Mouse (Mus musculus): ENCODE measurements at regions not wholly inside any gene's neighbourhood (a gene's known extent, or its start where the extent isn't known, plus 50 kb on each side); places are given as distances from the start of the nearest gene placed in this dataset.

GRCm38 (mm10) chr11:20453786-20454185 is 89.3 kb upstream of the Sertad2 start:
- Histone ChIP-seq H3K27ac (ENCODE audit: control insufficient read depth, insufficient read depth, low read depth, low read length, poor library complexity) (no peak overlapping the region), H3K4me1 (ENCODE audit: control insufficient read depth, insufficient read depth, low read length) (no peaks in the 10 kb centered on the region), H3K4me3 (replicated peaks; ENCODE audit: control insufficient read depth, low read depth, low read length) (no peak overlapping the region)
- WGBS = 77% methylated on average over 7 of the region's 7 CpGs
- TF ChIP-seq POLR2A (IDR thresholded peaks at IDR 0.05; ENCODE audit: borderline replicate concordance, control insufficient read depth, low read depth, low read length) = no peak
- no peak for TF ChIP-seq CTCF (IDR thresholded peaks at IDR 0.05; ENCODE audit: control insufficient read depth, insufficient read depth, low read length)

GRCm38 (mm10) chr11:20455085-20455864 is 87.8 kb upstream of the Sertad2 start:
- no peak overlapping the region for H3K27ac ChIP-seq (ENCODE audit: control insufficient read depth, insufficient read depth, low read depth, low read length, poor library complexity)
- H3K4me1 ChIP-seq (ENCODE audit: control insufficient read depth, insufficient read depth, low read length) = no peaks in the 10 kb centered on the region
- peak overlapping the region; percentile 65 for H3K4me3 ChIP-seq (replicated peaks; ENCODE audit: control insufficient read depth, low read depth, low read length)
- peak; percentile 95 for TF ChIP-seq CTCF (IDR thresholded peaks at IDR 0.05; ENCODE audit: control insufficient read depth, insufficient read depth, low read length)
- TF ChIP-seq POLR2A (IDR thresholded peaks at IDR 0.05; ENCODE audit: borderline replicate concordance, control insufficient read depth, low read depth, low read length) = 0 out of 2 replicates have a peak, but pooled peaks have one; percentile 14
- WGBS = under 1% methylated on average over 35 of the region's 35 CpGs

DNA sequence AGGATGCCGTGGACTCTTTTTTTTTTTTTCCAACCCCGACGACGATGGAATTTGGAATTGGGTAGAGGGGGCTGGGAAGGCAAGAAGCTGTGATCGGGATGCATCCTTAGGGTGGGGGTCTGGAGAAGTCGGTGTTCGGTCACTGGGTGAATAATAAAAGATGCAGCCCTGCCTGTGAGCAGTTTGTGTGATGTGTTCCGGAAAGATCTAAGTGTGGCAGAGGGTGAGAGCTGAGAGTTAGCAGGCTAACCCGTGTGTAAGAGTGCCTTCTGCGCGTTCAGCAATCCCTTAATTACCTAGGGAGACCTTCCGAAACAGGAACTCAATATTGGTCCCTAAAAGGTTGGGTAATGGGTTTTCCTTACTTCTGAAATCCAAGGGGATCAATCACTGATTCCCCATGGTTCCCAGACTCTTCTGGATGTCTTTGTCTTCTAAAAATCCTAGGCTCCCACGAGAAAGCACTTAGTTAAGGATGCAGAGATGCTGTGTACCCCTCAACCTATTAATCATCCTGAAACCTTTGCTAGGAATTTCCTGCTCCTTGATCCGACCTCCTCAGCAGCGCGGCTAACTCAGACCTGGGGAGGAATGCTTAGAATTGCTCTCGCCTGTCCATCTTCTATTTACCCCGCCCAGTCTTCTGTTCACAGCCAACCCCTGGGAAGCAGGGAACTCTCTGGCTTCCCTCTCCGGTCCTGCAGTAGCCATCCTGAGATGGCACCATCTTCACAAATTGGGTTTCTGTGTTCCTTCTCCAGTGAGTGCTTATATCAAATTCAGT is 87.0 kb upstream of the Sertad2 start:
- Histone ChIP-seq H3K27ac (ENCODE audit: control insufficient read depth, insufficient read depth, low read depth, low read length, poor library complexity) (no peak overlapping the region), H3K4me3 (replicated peaks; ENCODE audit: control insufficient read depth, low read depth, low read length) (no peak overlapping the region), H3K4me1 (ENCODE audit: control insufficient read depth, insufficient read depth, low read length) (no peaks in the 10 kb centered on the region)
- TF ChIP-seq CTCF (IDR thresholded peaks at IDR 0.05; ENCODE audit: control insufficient read depth, insufficient read depth, low read length) (no peak), POLR2A (IDR thresholded peaks at IDR 0.05; ENCODE audit: borderline replicate concordance, control insufficient read depth, low read depth, low read length) (no peak)
- 32% methylated on average over 19 of the region's 19 CpGs for WGBS

DNA sequence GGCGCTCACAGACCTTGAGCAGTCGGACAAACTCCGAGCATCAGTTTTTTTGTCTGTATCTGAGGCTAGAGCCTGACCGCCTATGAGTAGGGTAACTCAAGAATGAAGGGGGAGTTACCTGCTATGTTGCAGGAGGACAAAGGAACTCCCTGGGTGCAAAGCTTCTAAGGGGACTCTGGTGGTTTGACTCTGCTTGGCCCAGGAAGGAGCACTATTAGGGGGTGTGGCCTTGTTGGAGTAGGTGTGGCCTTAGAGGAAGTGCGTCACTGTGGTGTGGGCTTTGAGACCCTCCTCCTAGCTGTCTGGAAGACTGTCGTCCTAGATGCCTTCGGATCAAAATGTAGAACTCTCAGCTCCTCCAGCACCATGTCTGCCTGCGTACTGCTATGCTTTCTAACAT is 83.9 kb upstream of the Sertad2 start:
- WGBS = 89% methylated on average over 8 of the region's 8 CpGs
- TF ChIP-seq POLR2A (IDR thresholded peaks at IDR 0.05; ENCODE audit: borderline replicate concordance, control insufficient read depth, low read depth, low read length) (no peak), CTCF (IDR thresholded peaks at IDR 0.05; ENCODE audit: control insufficient read depth, insufficient read depth, low read length) (no peak)
- H3K4me1 ChIP-seq (ENCODE audit: control insufficient read depth, insufficient read depth, low read length) = peaks cover 3% of the 10 kb centered on the region; the same call in 1 of the 2 replicates
- no peak overlapping the region for H3K4me3 ChIP-seq (replicated peaks; ENCODE audit: control insufficient read depth, low read depth, low read length)
- no peak overlapping the region for H3K27ac ChIP-seq (ENCODE audit: control insufficient read depth, insufficient read depth, low read depth, low read length, poor library complexity)

- H3K4me3 ChIP-seq (replicated peaks; ENCODE audit: control insufficient read depth, low read depth, low read length) = no peak overlapping the region
- 74% methylated on average over 7 of the region's 7 CpGs for WGBS
- H3K4me1 ChIP-seq (ENCODE audit: control insufficient read depth, insufficient read depth, low read length) = peaks cover 5% of the 10 kb centered on the region; the same call in 1 of the 2 replicates
- no peak for TF ChIP-seq POLR2A (IDR thresholded peaks at IDR 0.05; ENCODE audit: borderline replicate concordance, control insufficient read depth, low read depth, low read length)
- no peak for TF ChIP-seq CTCF (IDR thresholded peaks at IDR 0.05; ENCODE audit: control insufficient read depth, insufficient read depth, low read length)
- no peak overlapping the region for H3K27ac ChIP-seq (ENCODE audit: control insufficient read depth, insufficient read depth, low read depth, low read length, poor library complexity)
Observed at GRCm38 (mm10) chr11:20460501-20460921, 82.5 kb upstream of the Sertad2 start.

GRCm38 (mm10) chr11:20462076-20462475 is 81.0 kb upstream of the Sertad2 start:
- no peak overlapping the region for H3K27ac ChIP-seq (ENCODE audit: control insufficient read depth, insufficient read depth, low read depth, low read length, poor library complexity)
- WGBS = 72% methylated on average over 3 of the region's 3 CpGs

GRCm38 (mm10) chr11:20463173-20463681 is 79.8 kb upstream of the Sertad2 start:
- WGBS = 57% methylated on average over 10 of the region's 10 CpGs
- H3K27ac ChIP-seq (ENCODE audit: control insufficient read depth, insufficient read depth, low read depth, low read length, poor library complexity) = no peak overlapping the region
- no peak for TF ChIP-seq CTCF (IDR thresholded peaks at IDR 0.05; ENCODE audit: control insufficient read depth, insufficient read depth, low read length)
- no peak for TF ChIP-seq POLR2A (IDR thresholded peaks at IDR 0.05; ENCODE audit: borderline replicate concordance, control insufficient read depth, low read depth, low read length)
- H3K4me1 ChIP-seq (ENCODE audit: control insufficient read depth, insufficient read depth, low read length) = peaks cover 9% of the 10 kb centered on the region
- H3K4me3 ChIP-seq (replicated peaks; ENCODE audit: control insufficient read depth, low read depth, low read length) = no peak overlapping the region

More at GRCm38 (mm10) chr11:20462076-20462475, 81.0 kb upstream of the Sertad2 start:
- peaks cover 7% of the 10 kb centered on the region for H3K4me1 ChIP-seq (ENCODE audit: control insufficient read depth, insufficient read depth, low read length)
- no peak overlapping the region for H3K4me3 ChIP-seq (replicated peaks; ENCODE audit: control insufficient read depth, low read depth, low read length)
- no peak for TF ChIP-seq POLR2A (IDR thresholded peaks at IDR 0.05; ENCODE audit: borderline replicate concordance, control insufficient read depth, low read depth, low read length)
- TF ChIP-seq CTCF (IDR thresholded peaks at IDR 0.05; ENCODE audit: control insufficient read depth, insufficient read depth, low read length) = no peak

DNA sequence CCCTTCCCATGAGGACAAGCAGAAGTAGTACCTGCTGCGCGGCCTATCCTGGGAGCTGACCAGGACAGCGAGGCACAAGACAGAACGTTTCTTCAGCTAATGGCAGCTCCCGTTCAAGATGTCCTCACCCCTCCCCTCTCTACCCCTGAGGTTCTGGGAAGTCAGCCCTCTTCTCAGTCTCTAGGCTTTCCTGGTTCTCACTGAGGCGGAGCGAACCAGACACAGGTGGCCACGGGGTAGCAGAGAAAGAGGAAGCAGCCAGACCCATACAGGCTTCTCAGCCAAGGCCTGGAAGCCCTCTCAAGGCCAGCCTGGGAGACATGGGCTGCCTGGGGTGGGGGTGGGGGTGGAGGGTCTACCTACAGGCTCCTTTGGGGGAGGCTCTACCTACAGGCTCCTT is 78.5 kb upstream of the Sertad2 start:
- TF ChIP-seq POLR2A (IDR thresholded peaks at IDR 0.05; ENCODE audit: borderline replicate concordance, control insufficient read depth, low read depth, low read length) (no peak), CTCF (IDR thresholded peaks at IDR 0.05; ENCODE audit: control insufficient read depth, insufficient read depth, low read length) (no peak)
- peaks cover 12% of the 10 kb centered on the region for H3K4me1 ChIP-seq (ENCODE audit: control insufficient read depth, insufficient read depth, low read length)
- no peak overlapping the region for H3K4me3 ChIP-seq (replicated peaks; ENCODE audit: control insufficient read depth, low read depth, low read length)
- 29% methylated on average over 8 of the region's 8 CpGs for WGBS
- H3K27ac ChIP-seq (ENCODE audit: control insufficient read depth, insufficient read depth, low read depth, low read length, poor library complexity) = no peak overlapping the region; the same call in 1 of the 2 replicates
